Mouse (Mus musculus) lung, embryonic 16.5 days (tissue): ENCODE results near the gene Acp7. TPM values are rescaled to one million over a fixed set of nuclear protein-coding genes. Genes with fewer than 3 reads are reported as not detected.
A peak's percentile ranks its signal among the peaks of the same experiment; 100 is the strongest.

Experiments
- ATAC-seq: fragments of 200-750 bp; cut with Nextera tagmentation; 2 replicates; pipeline ENCODE4 v1.8.0; 2017; ENCODE audit warnings: low read depth, mild to moderate bottlenecking, moderate library complexity
- H3K27ac ChIP-seq: fragments of 300-500 bp; sonication (generic); 2 replicates; pipeline ENCODE4 v1.5.1; 2014; ENCODE audit warnings: mild to moderate bottlenecking, control low read depth, low read length
- H3K27me3 ChIP-seq: fragments of 300-500 bp; sonication (generic); 2 replicates; pipeline ENCODE4 v1.6.1; 2014; ENCODE audit warnings: low read depth, low read length, mixed read lengths; ENCODE audit not compliant: control insufficient read depth, insufficient read depth
- H3K36me3 ChIP-seq: fragments of 300-500 bp; sonication (generic); 2 replicates; pipeline ENCODE4 v1.6.1; 2014; ENCODE audit warnings: low read length; ENCODE audit not compliant: control insufficient read depth, insufficient read depth
- H3K4me1 ChIP-seq: fragments of 300-500 bp; sonication (generic); replicated peaks from 2 replicates; pipeline ENCODE4 v1.6.1; 2014; ENCODE audit warnings: low read length, mixed read lengths; ENCODE audit not compliant: control insufficient read depth, insufficient read depth
- H3K4me2 ChIP-seq: fragments of 300-500 bp; sonication (generic); 2 replicates; pipeline ENCODE4 v1.6.1; 2014; ENCODE audit warnings: low read depth, low read length, control low read depth
- H3K4me3 ChIP-seq: fragments of 300-500 bp; sonication (generic); 2 replicates; pipeline ENCODE4 v1.5.1; 2014; ENCODE audit warnings: mild to moderate bottlenecking, low read length, control low read depth
- H3K9ac ChIP-seq: fragments of 300-500 bp; sonication (generic); 2 replicates; pipeline ENCODE4 v1.6.1; 2014; ENCODE audit warnings: low read length, control low read depth
- H3K9me3 ChIP-seq: fragments of 300-500 bp; sonication (generic); 2 replicates; pipeline ENCODE4 v1.6.1; 2016; ENCODE audit warnings: low read length; ENCODE audit not compliant: control insufficient read depth
- WGBS: fragments of 180-500 bp; shearing (Covaris S2); extraction: QIAGEN DNeasy Blood & Tissue Kit; methylation state at CpG from one replicate; pipeline ENCODE4 v1.1.7; 2014; 5-methylcytosine and 5-hydroxymethylcytosine counted together
- polyA plus RNA-seq: library from polyadenylated mRNA; unstranded; fragments of >200 nt; fragmentation: Nextera tagmentation; extraction: Ambion mirVana; gene quantifications from 2 replicates; pipeline ENCODE4 v1.2.1, GENCODE M21; 2015

Acp7 gene
- polyA plus RNA-seq, 1 experiment from 2014 or later: not detected

DNA sequence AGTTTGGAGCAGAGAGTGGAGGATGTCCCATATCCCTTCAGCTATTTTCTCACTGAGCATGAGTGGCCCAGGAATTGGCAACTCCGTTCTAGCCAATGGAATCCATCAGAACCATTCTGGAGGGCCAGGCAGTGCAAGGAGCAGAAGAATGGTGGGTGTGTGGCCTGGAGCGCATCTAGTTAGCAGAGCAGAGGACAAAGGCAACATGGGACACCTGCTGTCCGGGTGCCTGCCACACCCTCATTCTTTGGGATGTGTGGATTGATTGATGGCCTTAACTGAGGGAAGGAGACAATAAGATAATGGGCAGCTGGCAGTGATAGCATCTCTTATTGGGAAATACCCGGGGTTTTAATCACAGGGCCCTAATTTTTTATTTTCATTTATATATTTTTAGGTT is 25.3 kb upstream of the Acp7 start:
- no peak for ATAC-seq

GRCm38 (mm10) chr7:28651157-28651556 is 20.0 kb upstream of the Acp7 start:
- Histone ChIP-seq H3K4me1 (no peaks in the 10 kb centered on the region), H3K4me3 (no peak overlapping the region), H3K9ac (no peak overlapping the region), H3K27ac (no peak overlapping the region), H3K4me2 (no peak overlapping the region), H3K27me3 (no peaks in the 10 kb centered on the region), H3K9me3 (no peaks in the 10 kb centered on the region), H3K36me3 (no peaks in the 10 kb centered on the region)
- 87% methylated on average over 2 of the region's 2 CpGs for WGBS
- no peak for ATAC-seq

More for the DNA sequence above, 25.3 kb upstream of the Acp7 start:
- H3K4me3 ChIP-seq: no peak overlapping the region
- no peaks in the 10 kb centered on the region for H3K27me3 ChIP-seq
- WGBS: 63% methylated on average over 4 of the region's 4 CpGs
- no peak overlapping the region for H3K27ac ChIP-seq
- H3K9ac ChIP-seq: no peak overlapping the region
- no peaks in the 10 kb centered on the region for H3K4me1 ChIP-seq
- H3K36me3 ChIP-seq: no peaks in the 10 kb centered on the region
- no peaks in the 10 kb centered on the region for H3K9me3 ChIP-seq
- H3K4me2 ChIP-seq: no peak overlapping the region

- H3K9ac ChIP-seq: no peak overlapping the region
- WGBS: 39% methylated on average over 7 of the region's 7 CpGs
- no peak for ATAC-seq
- H3K27me3 ChIP-seq: no peaks in the 10 kb centered on the region
- no peaks in the 10 kb centered on the region for H3K36me3 ChIP-seq
- H3K4me3 ChIP-seq: no peak overlapping the region
- H3K27ac ChIP-seq: no peak overlapping the region
- no peaks in the 10 kb centered on the region for H3K4me1 ChIP-seq
- no peak overlapping the region for H3K4me2 ChIP-seq
- H3K9me3 ChIP-seq: no peaks in the 10 kb centered on the region
These were observed 15.9 kb upstream of the Acp7 start for GRCm38 (mm10) chr7:28647016-28647415.

GRCm38 (mm10) chr7:28645947-28646475 is 14.9 kb upstream of the Acp7 start:
- Histone ChIP-seq H3K4me3 (no peak overlapping the region), H3K9ac (no peak overlapping the region), H3K4me2 (no peak overlapping the region), H3K4me1 (no peaks in the 10 kb centered on the region), H3K27ac (no peak overlapping the region), H3K36me3 (no peaks in the 10 kb centered on the region), H3K9me3 (no peaks in the 10 kb centered on the region), H3K27me3 (no peaks in the 10 kb centered on the region)
- ATAC-seq: no peak
- WGBS: 90% methylated on average over 2 of the region's 2 CpGs

GRCm38 (mm10) chr7:28645366-28645765 is 14.2 kb upstream of the Acp7 start:
- Histone ChIP-seq H3K4me2 (no peak overlapping the region), H3K27me3 (no peaks in the 10 kb centered on the region), H3K4me1 (no peaks in the 10 kb centered on the region), H3K9me3 (no peaks in the 10 kb centered on the region), H3K27ac (no peak overlapping the region), H3K4me3 (no peak overlapping the region), H3K9ac (no peak overlapping the region), H3K36me3 (no peaks in the 10 kb centered on the region)
- no peak for ATAC-seq
- WGBS: 79% methylated on average over 6 of the region's 6 CpGs

GRCm38 (mm10) chr7:28641546-28641945 is 10.4 kb upstream of the Acp7 start:
- H3K4me3 ChIP-seq: no peak overlapping the region
- H3K36me3 ChIP-seq: no peaks in the 10 kb centered on the region
- H3K4me2 ChIP-seq: no peak overlapping the region
- H3K9me3 ChIP-seq: no peaks in the 10 kb centered on the region
- H3K9ac ChIP-seq: no peak overlapping the region
- H3K27ac ChIP-seq: no peak overlapping the region
- WGBS: 28% methylated on average over 8 of the region's 8 CpGs
- ATAC-seq: 0 out of 2 replicates have a peak, but pooled peaks have one; percentile 38
- no peaks in the 10 kb centered on the region for H3K27me3 ChIP-seq
- no peaks in the 10 kb centered on the region for H3K4me1 ChIP-seq

- Histone ChIP-seq H3K36me3 (no peaks in the 10 kb centered on the region), H3K27ac (no peak overlapping the region), H3K4me1 (no peaks in the 10 kb centered on the region), H3K9ac (no peak overlapping the region), H3K9me3 (no peaks in the 10 kb centered on the region), H3K4me2 (no peak overlapping the region), H3K4me3 (no peak overlapping the region), H3K27me3 (no peaks in the 10 kb centered on the region)
- ATAC-seq: no peak
- 6% methylated on average over 8 of the region's 8 CpGs for WGBS
These were observed 6.4 kb upstream of the Acp7 start for GRCm38 (mm10) chr7:28637511-28637910.

- ATAC-seq: no peak
- 36% methylated on average over 4 of the region's 4 CpGs for WGBS
These were observed 3.0 kb upstream of the Acp7 start for GRCm38 (mm10) chr7:28634128-28634527.

GRCm38 (mm10) chr7:28624791-28625190 is 6.3 kb downstream of the Acp7 start:
- Histone ChIP-seq H3K4me3 (no peak overlapping the region), H3K9ac (no peak overlapping the region), H3K4me2 (no peak overlapping the region), H3K9me3 (no peaks in the 10 kb centered on the region), H3K27me3 (peaks cover 14% of the 10 kb centered on the region), H3K27ac (no peak overlapping the region), H3K36me3 (no peaks in the 10 kb centered on the region), H3K4me1 (no peaks in the 10 kb centered on the region)
- 59% methylated on average over 5 of the region's 5 CpGs for WGBS
- no peak for ATAC-seq

More at GRCm38 (mm10) chr7:28634128-28634527, 3.0 kb upstream of the Acp7 start:
- Histone ChIP-seq H3K36me3 (no peaks in the 10 kb centered on the region), H3K4me2 (no peak overlapping the region), H3K9ac (no peak overlapping the region), H3K27me3 (peaks cover 27% of the 10 kb centered on the region), H3K4me3 (no peak overlapping the region), H3K4me1 (no peaks in the 10 kb centered on the region), H3K9me3 (no peaks in the 10 kb centered on the region), H3K27ac (no peak overlapping the region)
